Mouse (Mus musculus): ENCODE results near the gene Crb2.

- TF ChIP-seq CTCF (IDR thresholded peaks at IDR 0.05; ENCODE audit: low read depth, low read length) (peak; percentile 64), POLR2A (IDR thresholded peaks at IDR 0.05; ENCODE audit: extremely low read depth, insufficient read depth, low read length) (no peak)
Observed at GRCm38 (mm10) chr2:37771618-37772285, 4.3 kb upstream of the Crb2 start.

Measured in liver, adult 2 months (tissue).